Mouse (Mus musculus) embryo, embryonic 11.5 days (tissue): ENCODE measurements around the gene Clmp.
"Not testable (repeated sequence)": the region's sequence is repeated elsewhere in the genome, so short reads cannot be mapped to it uniquely, and the experiment has no call there.

Source experiments
- DNase-seq: peaks from one replicate; pipeline ENCODE4 v3.0.0-alpha.2; 2012; ENCODE audit warnings: low read depth, low spot score

The Clmp gene

GRCm38 (mm10) chr9:40800675-40801612 is 115.2 kb downstream of the Clmp start, which contains the start of gene Hspa8:
Gene Hspa8 (plus strand): TSS chr9:40800984.
- peak; percentile 99 for DNase-seq

- DNase-seq: not testable (repeated sequence)
Measured at GRCm38 (mm10) chr9:40801614-40802532, 116.1 kb downstream of the Clmp start.

- DNase-seq: not testable (repeated sequence)
Measured at GRCm38 (mm10) chr9:40802533-40802875, 116.7 kb downstream of the Clmp start.

GRCm38 (mm10) chr9:40804576-40804975 is 118.8 kb downstream of the Clmp start:
- DNase-seq: not testable (repeated sequence)

GRCm38 (mm10) chr9:40805263-40805662 is 119.5 kb downstream of the Clmp start:
- DNase-seq: no peak

- no peak for DNase-seq
Measured at GRCm38 (mm10) chr9:40806440-40807288, 120.9 kb downstream of the Clmp start.

- no peak for DNase-seq
Measured at GRCm38 (mm10) chr9:40807289-40807920, 121.6 kb downstream of the Clmp start.

- DNase-seq: no peak
Measured at GRCm38 (mm10) chr9:40808061-40808906, 122.5 kb downstream of the Clmp start.

GRCm38 (mm10) chr9:40808907-40809280 is 123.1 kb downstream of the Clmp start:
- DNase-seq: no peak

- no peak for DNase-seq
Measured at GRCm38 (mm10) chr9:40811860-40812259, 126.1 kb downstream of the Clmp start.

GRCm38 (mm10) chr9:40814060-40814459 is 128.3 kb downstream of the Clmp start:
- DNase-seq: no peak

- DNase-seq: no peak
Measured at GRCm38 (mm10) chr9:40817325-40818028, 131.7 kb downstream of the Clmp start.

GRCm38 (mm10) chr9:40825601-40826000 is 139.8 kb downstream of the Clmp start:
- no peak for DNase-seq

GRCm38 (mm10) chr9:40827366-40827765 is 141.6 kb downstream of the Clmp start:
- DNase-seq: no peak

GRCm38 (mm10) chr9:40834569-40834968 is 148.8 kb downstream of the Clmp start:
- peak; percentile 71 for DNase-seq
